Mouse (Mus musculus) forebrain, postnatal 0 days (tissue): ENCODE data around the gene Ampd1. TPM values are rescaled to one million over a fixed set of nuclear protein-coding genes. Genes with fewer than 3 reads are reported as not detected.

Experiments
- ATAC-seq: fragments of 200-750 bp; cut with Nextera tagmentation; 2 replicates; pipeline ENCODE4 v1.8.0; 2017; ENCODE audit warnings: mild to moderate bottlenecking, moderate library complexity
- DNase-seq: peaks from one replicate; pipeline ENCODE4 v3.0.0-alpha.2; 2015
- H3K27ac ChIP-seq: fragments of 300-500 bp; sonication (generic); 2 replicates; pipeline ENCODE4 v1.5.1; 2014; ENCODE audit warnings: low read depth, mild to moderate bottlenecking, antibody characterized with exemption, low read length, moderate library complexity, mixed read lengths
- H3K27me3 ChIP-seq: fragments of 300-500 bp; sonication (generic); 2 replicates; pipeline ENCODE4 v1.6.1; 2014; ENCODE audit warnings: mild to moderate bottlenecking, low read length, mixed read lengths; ENCODE audit not compliant: insufficient read depth
- H3K36me3 ChIP-seq: fragments of 300-500 bp; sonication (generic); 2 replicates; pipeline ENCODE4 v1.6.1; 2014; ENCODE audit warnings: mild to moderate bottlenecking, moderate library complexity; ENCODE audit not compliant: insufficient read depth
- H3K4me1 ChIP-seq: fragments of 300-500 bp; sonication (generic); 2 replicates; pipeline ENCODE4 v1.6.1; 2014; ENCODE audit warnings: antibody characterized with exemption; ENCODE audit not compliant: insufficient read depth
- H3K4me2 ChIP-seq: fragments of 300-500 bp; sonication (generic); 2 replicates; pipeline ENCODE4 v1.6.1; 2014; ENCODE audit warnings: low read depth, mild to moderate bottlenecking, moderate library complexity
- H3K4me3 ChIP-seq: fragments of 300-500 bp; sonication (generic); 2 replicates; pipeline ENCODE4 v1.5.1; 2014; ENCODE audit warnings: low read depth, low read length, mixed read lengths
- H3K9ac ChIP-seq: fragments of 300-500 bp; sonication (generic); 2 replicates; pipeline ENCODE4 v1.6.1; 2014; ENCODE audit warnings: mild to moderate bottlenecking
- H3K9me3 ChIP-seq: fragments of 300-500 bp; sonication (generic); 2 replicates; pipeline ENCODE4 v1.6.1; 2016; ENCODE audit warnings: low read length
- CTCF ChIP-seq: sonication (generic); IDR thresholded peaks from 2 replicates; pipeline ENCODE4 v1.5.1; 2016; ENCODE audit warnings: antibody characterized with exemption, control low read depth, low read depth
- WGBS: fragments of 180-500 bp; shearing (Covaris S2); extraction: QIAGEN DNeasy Blood & Tissue Kit; methylation state at CpG from one replicate; pipeline ENCODE4 v1.1.7; 2014; 5-methylcytosine and 5-hydroxymethylcytosine counted together
- polyA plus RNA-seq: library from polyadenylated mRNA; unstranded; fragments of >200 nt; fragmentation: Nextera tagmentation; extraction: Ambion mirVana; gene quantifications from 2 replicates; pipeline ENCODE4 v1.2.1, GENCODE M21; 2015
- total RNA-seq: library from RNA; depleted of rRNA; stranded (reverse); fragments of >200 nt; gene quantifications from 2 replicates; pipeline ENCODE4 v1.2.3, GENCODE M21; 2014; rRNA removed

The Ampd1 gene
- total RNA-seq (not detected in 2 replicates), polyA plus RNA-seq (not detected in 2 replicates)

DNA sequence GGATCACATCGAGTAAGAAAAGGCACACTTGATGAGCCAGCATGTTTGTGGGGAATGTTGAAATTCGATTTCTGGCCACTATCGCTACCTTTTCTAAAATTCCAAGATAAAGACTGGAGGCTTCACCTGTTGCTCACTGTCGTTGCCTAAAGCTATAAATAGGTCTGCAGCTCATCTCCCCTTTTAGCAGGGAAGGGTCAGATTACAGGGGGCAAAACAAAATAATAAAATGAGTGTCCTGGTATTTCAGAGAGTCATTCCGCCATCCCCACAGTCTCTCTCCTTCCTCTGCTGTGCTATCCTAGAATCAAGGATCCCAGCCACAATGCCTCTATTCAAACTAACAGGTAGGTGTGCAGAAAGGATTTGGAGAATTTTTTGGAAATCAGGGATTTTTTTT lies at the start of gene Ampd1:
Gene Ampd1, plus strand, starts transcription at position 244 of the 400 bp plus-strand sequence.
- Histone ChIP-seq H3K9me3 (no peaks in the 10 kb centered on the region), H3K4me1 (no peaks in the 10 kb centered on the region), H3K9ac (no peak within 1 kb of the TSS), H3K27ac (no peak within 1 kb of the TSS), H3K4me2 (no peak within 1 kb of the TSS), H3K4me3 (no peak within 1 kb of the TSS), H3K27me3 (no peaks in the 10 kb centered on the region), H3K36me3 (peaks cover 7% of the 10 kb centered on the region; the same call in 1 of the 2 replicates)
- 79% methylated on average over 5 of the region's 5 CpGs for WGBS
- ATAC-seq (no peak), DNase-seq (no peak)
- no peak for TF ChIP-seq CTCF

DNA sequence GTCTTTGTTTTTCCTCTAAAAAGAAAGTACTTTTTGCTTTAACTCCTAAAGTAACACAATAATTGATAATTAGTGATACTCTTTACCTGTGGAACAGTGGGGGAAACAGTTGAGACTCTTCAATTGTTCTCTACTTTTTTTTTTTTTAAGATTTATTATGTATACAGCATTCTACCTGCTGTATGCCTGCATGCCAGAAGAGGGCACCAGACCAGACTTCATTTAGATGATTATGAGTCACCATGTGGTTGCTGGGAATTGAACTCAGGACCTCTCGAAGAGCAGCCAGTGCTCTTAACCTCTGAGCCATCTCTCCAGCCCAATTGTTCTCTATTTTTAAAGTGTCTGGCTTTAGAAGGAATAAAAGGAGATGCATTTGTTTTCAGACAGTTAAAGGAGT lies 47.6 kb upstream of the Ampd1 start:
- H3K9me3 ChIP-seq, result no peaks in the 10 kb centered on the region
- H3K27ac ChIP-seq, result no peak overlapping the region
- H3K4me1 ChIP-seq, result peaks cover 8% of the 10 kb centered on the region
- peak; percentile 38 for TF ChIP-seq CTCF
- DNase-seq, result no peak
- H3K27me3 ChIP-seq, result no peaks in the 10 kb centered on the region
- no peak overlapping the region for H3K4me2 ChIP-seq
- H3K9ac ChIP-seq, result no peak overlapping the region
- WGBS, result 90% methylated on average over 1 of the region's 1 CpGs
- ATAC-seq, result no peak
- peaks cover 14% of the 10 kb centered on the region; the same call in 1 of the 2 replicates for H3K36me3 ChIP-seq
- no peak overlapping the region for H3K4me3 ChIP-seq

DNA sequence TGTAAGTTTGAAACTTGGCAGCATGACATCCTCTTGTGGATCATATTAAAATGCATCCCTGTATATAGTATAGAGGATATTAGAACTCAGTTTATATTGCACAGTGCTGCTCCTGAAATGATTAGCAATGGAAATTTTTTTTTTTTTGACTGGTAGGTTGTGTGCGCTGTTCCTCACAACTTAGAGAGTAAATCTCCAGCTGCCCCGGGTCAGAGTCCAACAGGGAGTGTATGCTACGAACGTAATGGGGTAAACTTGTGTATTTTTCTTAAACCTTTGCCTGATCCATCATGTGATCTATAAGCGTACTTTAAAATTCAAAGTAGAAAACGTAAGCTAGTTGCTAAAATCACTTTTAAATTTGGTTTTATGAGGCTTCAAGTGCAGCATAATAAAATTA lies 33.5 kb upstream of the Ampd1 start:
- H3K4me3 ChIP-seq, result no peak overlapping the region
- peaks cover 42% of the 10 kb centered on the region for H3K36me3 ChIP-seq
- DNase-seq (no peak), ATAC-seq (no peak)
- TF ChIP-seq CTCF, result no peak
- no peak overlapping the region for H3K27ac ChIP-seq
- WGBS, result 96% methylated on average over 6 of the region's 6 CpGs
- H3K4me2 ChIP-seq, result no peak overlapping the region
- H3K27me3 ChIP-seq, result no peaks in the 10 kb centered on the region
- no peaks in the 10 kb centered on the region for H3K4me1 ChIP-seq
- H3K9ac ChIP-seq, result no peak overlapping the region
- H3K9me3 ChIP-seq, result no peaks in the 10 kb centered on the region

DNA sequence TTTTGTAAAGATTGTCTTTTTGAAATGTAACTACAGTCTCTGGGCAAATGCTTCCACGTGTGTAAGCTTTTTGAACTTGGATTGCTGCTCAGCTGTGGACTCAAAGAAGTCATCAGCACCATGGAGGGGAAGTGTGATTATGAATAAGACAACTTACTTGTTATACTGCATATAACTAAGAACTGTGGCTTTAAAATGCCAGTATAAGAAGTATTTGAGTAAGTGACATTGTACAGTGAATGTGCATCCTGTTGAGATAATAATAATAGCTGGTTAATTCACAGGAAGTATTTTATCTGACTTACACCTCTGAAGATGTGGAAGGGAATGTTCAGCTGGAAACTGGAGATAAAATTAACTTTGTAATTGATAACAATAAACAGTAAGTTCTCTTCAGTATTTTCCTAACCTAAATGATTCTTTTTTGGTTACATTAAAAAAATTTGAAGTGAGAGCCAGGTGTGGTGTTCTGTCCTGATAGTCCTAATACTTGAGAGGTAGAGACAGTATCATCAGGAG lies 32.9 kb upstream of the Ampd1 start:
- Histone ChIP-seq H3K9ac (no peak overlapping the region), H3K27ac (no peak overlapping the region), H3K4me1 (no peaks in the 10 kb centered on the region), H3K36me3 (peaks cover 47% of the 10 kb centered on the region), H3K9me3 (no peaks in the 10 kb centered on the region), H3K4me2 (no peak overlapping the region), H3K27me3 (no peaks in the 10 kb centered on the region), H3K4me3 (no peak overlapping the region)
- no peak for ATAC-seq
- no peak for DNase-seq
- TF ChIP-seq CTCF, result no peak
- 91% methylated on average over 1 of the region's 1 CpGs for WGBS

DNA sequence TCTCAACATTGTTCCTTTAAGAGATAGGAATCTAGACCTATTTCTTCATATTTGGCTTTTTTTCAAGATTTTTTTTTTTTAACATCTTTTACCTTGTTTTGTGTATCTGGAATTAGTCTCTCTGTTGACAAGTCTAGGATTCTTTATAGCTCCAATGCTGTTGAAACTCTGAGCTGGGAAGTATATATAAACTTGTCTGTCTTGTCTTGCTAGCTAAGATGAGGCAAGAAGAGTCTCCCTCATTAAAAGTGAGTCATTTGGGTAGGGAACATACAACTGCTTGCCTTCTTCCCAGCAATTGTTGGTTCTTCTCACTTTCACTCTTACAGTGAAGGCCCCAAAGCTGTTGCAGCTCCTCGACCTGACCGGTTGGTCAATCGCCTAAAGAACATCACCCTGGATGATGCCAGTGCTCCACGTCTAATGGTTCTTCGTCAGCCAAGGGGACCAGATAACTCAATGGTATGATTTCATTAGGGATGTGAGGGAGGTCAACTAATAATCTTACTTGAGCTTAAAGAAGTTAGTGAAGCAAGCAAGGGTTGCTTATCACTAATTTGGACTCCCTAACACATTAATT lies 17.7 kb upstream of the Ampd1 start:
- Histone ChIP-seq H3K4me2 (no peak overlapping the region), H3K27me3 (no peaks in the 10 kb centered on the region), H3K27ac (no peak overlapping the region), H3K36me3 (peaks cover 54% of the 10 kb centered on the region), H3K9me3 (no peaks in the 10 kb centered on the region), H3K4me1 (peaks cover 7% of the 10 kb centered on the region; the same call in 1 of the 2 replicates), H3K4me3 (no peak overlapping the region), H3K9ac (no peak overlapping the region)
- WGBS, result 91% methylated on average over 5 of the region's 5 CpGs
- ATAC-seq, result no peak
- DNase-seq, result no peak
- no peak for TF ChIP-seq CTCF

DNA sequence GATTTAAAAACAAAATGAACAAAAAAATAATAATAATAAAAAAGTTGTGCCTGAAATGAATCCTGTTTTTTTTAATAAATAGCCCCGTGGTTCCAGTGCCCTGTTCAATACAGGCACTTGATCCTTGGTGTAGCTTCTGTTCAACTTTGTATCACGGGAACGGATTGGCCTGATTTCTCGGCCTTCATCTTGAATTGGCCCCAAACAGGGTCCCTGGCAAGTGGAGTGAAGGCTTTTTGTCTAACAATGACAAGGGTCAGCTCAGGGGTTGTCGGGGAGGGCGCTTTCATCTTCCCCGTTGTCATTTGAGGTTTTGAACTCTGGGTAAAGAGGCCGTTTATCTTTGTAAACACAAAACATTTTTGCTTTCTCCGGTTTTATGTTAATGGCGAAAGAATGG lies 16.1 kb upstream of the Ampd1 start:
- Histone ChIP-seq H3K9ac (peak overlapping the region; percentile 81), H3K4me3 (peak overlapping the region; percentile 78), H3K4me2 (peak overlapping the region; percentile 67), H3K27me3 (no peaks in the 10 kb centered on the region), H3K36me3 (peaks cover 53% of the 10 kb centered on the region), H3K4me1 (peaks cover 7% of the 10 kb centered on the region; the same call in 1 of the 2 replicates), H3K9me3 (no peaks in the 10 kb centered on the region), H3K27ac (peak overlapping the region; percentile 96; the same call in 1 of the 2 replicates)
- DNase-seq, result no peak
- peak; percentile 25 for ATAC-seq
- 1% methylated on average over 10 of the region's 10 CpGs for WGBS
- TF ChIP-seq CTCF, result no peak
